Mouse (Mus musculus) monocyte, adult 2 months (primary cell): Measurements from ENCODE around the gene Ddit4l.
"Not testable (repeated sequence)": the region's sequence is repeated elsewhere in the genome, so short reads cannot be mapped to it uniquely, and the experiment has no call there.

Experiments used
- DNase-seq, 2 experiments: peaks; one replicate each; pipeline ENCODE4 v3.0.0; 2022; ENCODE audit warnings: low spot score in 2 of 2, low read depth in 1 of 2

Ddit4l gene

GRCm38 (mm10) chr3:137621312-137621711 lies at the start of gene Ddit4l:
Ddit4l (plus strand) TSS chr3:137621612.
- DNase-seq, result not testable (repeated sequence)

GRCm38 (mm10) chr3:137576146-137576545 lies 45.3 kb upstream of the Ddit4l start:
- no peak for DNase-seq

- DNase-seq, result no peak
Observed at GRCm38 (mm10) chr3:137586376-137586969, 34.9 kb upstream of the Ddit4l start.

- no peak for DNase-seq
Observed at GRCm38 (mm10) chr3:137589811-137590210, 31.6 kb upstream of the Ddit4l start.

- no peak for DNase-seq
Observed at GRCm38 (mm10) chr3:137594332-137594905, 27.0 kb upstream of the Ddit4l start.

GRCm38 (mm10) chr3:137608918-137609435 lies 12.4 kb upstream of the Ddit4l start:
- DNase-seq, result no peak

- DNase-seq, result no peak
Observed at GRCm38 (mm10) chr3:137610457-137611109, 10.8 kb upstream of the Ddit4l start.

GRCm38 (mm10) chr3:137611110-137611857 lies 10.1 kb upstream of the Ddit4l start:
- no peak for DNase-seq

GRCm38 (mm10) chr3:137611981-137612380 lies 9.4 kb upstream of the Ddit4l start:
- DNase-seq, result no peak

GRCm38 (mm10) chr3:137620540-137620939 lies 872 bp upstream of the Ddit4l start:
- DNase-seq, result no peak

GRCm38 (mm10) chr3:137622091-137622490 lies 679 bp downstream of the Ddit4l start:
- DNase-seq, result no peak

- no peak for DNase-seq
Observed at GRCm38 (mm10) chr3:137622895-137623580, 1.6 kb downstream of the Ddit4l start.

- DNase-seq, result no peak
Observed at GRCm38 (mm10) chr3:137623581-137624362, 2.4 kb downstream of the Ddit4l start.

GRCm38 (mm10) chr3:137625054-137625453 lies 3.6 kb downstream of the Ddit4l start:
- DNase-seq, result no peak

- no peak for DNase-seq
Observed at GRCm38 (mm10) chr3:137633726-137634125, 12.3 kb downstream of the Ddit4l start.

- DNase-seq, result no peak
Observed at GRCm38 (mm10) chr3:137636571-137636970, 15.2 kb downstream of the Ddit4l start.

- DNase-seq, result no peak
Observed at GRCm38 (mm10) chr3:137641238-137641637, 19.8 kb downstream of the Ddit4l start.

- DNase-seq, result no peak
Observed at GRCm38 (mm10) chr3:137642137-137642536, 20.7 kb downstream of the Ddit4l start.

GRCm38 (mm10) chr3:137642568-137642967 lies 21.2 kb downstream of the Ddit4l start:
- DNase-seq, result no peak

GRCm38 (mm10) chr3:137644081-137644480 lies 22.7 kb downstream of the Ddit4l start:
- no peak for DNase-seq
